Mouse (Mus musculus) E14TG2a.4 (cell line): Measurements from ENCODE around the gene Cd300lg.

Experiments used
- CTCF ChIP-seq: conservative IDR thresholded peaks from 2 replicates; pipeline ENCODE4 v1.5.1; 2014; ENCODE audit warnings: low read length
- NANOG ChIP-seq: IDR thresholded peaks from 2 replicates; pipeline ENCODE4 v1.6.1; 2014; ENCODE audit warnings: borderline replicate concordance, low read length, mixed read lengths
- POU5F1 ChIP-seq: IDR thresholded peaks from 2 replicates; pipeline ENCODE4 v1.6.1; 2014; ENCODE audit warnings: low read length, borderline replicate concordance

GRCm38 (mm10) chr11:102029966-102030365 is 11.3 kb upstream of the Cd300lg start:
- TF ChIP-seq CTCF: no peak
- TF ChIP-seq NANOG: no peak
- no peak for TF ChIP-seq POU5F1
